Mouse (Mus musculus): ENCODE data around the gene Sema4a. TPM values are rescaled to one million over a fixed set of nuclear protein-coding genes. Genes with fewer than 3 reads are reported as not detected.

Sema4a gene
- polyA plus RNA-seq, 1 experiment from 2014 or later: 21.5 TPM

GRCm38 (mm10) chr3:88455588-88456264, 5.3 kb downstream of the Sema4a start:
- ATAC-seq (ENCODE audit: low read depth): no peak
- Histone ChIP-seq H3K36me3 (ENCODE audit: control insufficient read depth, insufficient read depth, low read length) (peaks cover 10% of the 10 kb centered on the region; the same call in 1 of the 2 replicates), H3K27me3 (ENCODE audit: control insufficient read depth, insufficient read depth, low read length) (no peaks in the 10 kb centered on the region), H3K4me3 (ENCODE audit: low read depth, low read length) (no peak overlapping the region), H3K4me1 (ENCODE audit: control insufficient read depth, insufficient read depth, low read length) (peaks cover 28% of the 10 kb centered on the region), H3K27ac (ENCODE audit: low read depth, low read length) (no peak overlapping the region), H3K9ac (replicated peaks; ENCODE audit: low read depth, low read length) (no peak overlapping the region), H3K4me2 (ENCODE audit: low read depth, low read length) (no peak overlapping the region), H3K9me3 (ENCODE audit: control insufficient read depth, low read length) (no peaks in the 10 kb centered on the region)
- whole genome bisulfite sequencing: 80% methylated on average over 18 of the region's 18 CpGs

DNA sequence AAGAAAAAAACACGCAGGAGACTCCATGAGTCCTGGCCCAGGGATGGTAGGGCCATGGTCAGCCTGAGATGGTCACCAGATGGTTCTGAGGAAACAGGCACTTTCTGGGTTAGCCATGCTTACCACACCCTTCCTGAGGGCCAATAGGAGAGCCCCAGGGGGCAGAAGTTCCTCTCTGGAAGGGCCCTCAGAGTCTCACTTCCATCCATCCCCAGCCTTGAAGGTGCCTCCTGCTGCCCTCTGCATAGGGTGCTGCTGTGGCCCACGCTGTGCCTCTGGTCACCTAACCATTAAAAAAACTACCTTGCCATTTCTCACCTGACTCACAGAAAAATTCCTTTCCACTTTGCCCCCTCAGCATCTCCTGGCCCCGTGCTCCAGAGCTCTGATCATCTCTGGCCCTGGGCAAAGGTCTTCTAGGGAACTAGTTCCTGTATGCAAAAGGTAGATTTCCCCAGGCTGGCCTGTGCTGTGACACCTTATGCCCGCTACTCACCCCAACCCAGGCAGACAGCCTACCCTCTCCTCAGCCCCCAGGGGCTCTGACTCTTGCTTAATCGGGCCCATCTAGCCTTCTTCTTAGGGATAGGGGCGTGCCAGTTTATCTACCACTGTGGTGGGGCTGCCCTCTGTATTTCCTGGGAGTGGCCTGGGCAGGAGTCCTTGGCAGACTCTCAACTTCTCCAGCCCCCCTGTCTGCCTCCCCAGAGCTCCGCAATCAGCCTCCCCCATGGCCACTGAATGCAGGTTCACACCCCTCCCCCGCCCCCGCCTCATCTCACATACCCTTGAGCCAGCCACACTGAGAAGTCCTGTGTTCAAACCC, 6.0 kb downstream of the Sema4a start:
- H3K27ac ChIP-seq (ENCODE audit: low read depth, low read length): no peak overlapping the region
- no peak overlapping the region for H3K4me2 ChIP-seq (ENCODE audit: low read depth, low read length)
- no peaks in the 10 kb centered on the region for H3K9me3 ChIP-seq (ENCODE audit: control insufficient read depth, low read length)
- WGBS: 58% methylated on average over 9 of the region's 9 CpGs
- peaks cover 28% of the 10 kb centered on the region for H3K4me1 ChIP-seq (ENCODE audit: control insufficient read depth, insufficient read depth, low read length)
- H3K27me3 ChIP-seq (ENCODE audit: control insufficient read depth, insufficient read depth, low read length): no peaks in the 10 kb centered on the region
- H3K9ac ChIP-seq (replicated peaks; ENCODE audit: low read depth, low read length): no peak overlapping the region
- ATAC-seq (ENCODE audit: low read depth): no peak
- H3K36me3 ChIP-seq (ENCODE audit: control insufficient read depth, insufficient read depth, low read length): peaks cover 10% of the 10 kb centered on the region; the same call in 1 of the 2 replicates
- H3K4me3 ChIP-seq (ENCODE audit: low read depth, low read length): no peak overlapping the region

GRCm38 (mm10) chr3:88453986-88454385, 7.0 kb downstream of the Sema4a start:
- Histone ChIP-seq H3K9me3 (ENCODE audit: control insufficient read depth, low read length) (no peaks in the 10 kb centered on the region), H3K4me1 (ENCODE audit: control insufficient read depth, insufficient read depth, low read length) (peaks cover 25% of the 10 kb centered on the region), H3K4me3 (ENCODE audit: low read depth, low read length) (no peak overlapping the region), H3K27me3 (ENCODE audit: control insufficient read depth, insufficient read depth, low read length) (no peaks in the 10 kb centered on the region), H3K9ac (replicated peaks; ENCODE audit: low read depth, low read length) (no peak overlapping the region), H3K36me3 (ENCODE audit: control insufficient read depth, insufficient read depth, low read length) (peaks cover 10% of the 10 kb centered on the region; the same call in 1 of the 2 replicates), H3K4me2 (ENCODE audit: low read depth, low read length) (no peak overlapping the region), H3K27ac (ENCODE audit: low read depth, low read length) (no peak overlapping the region)
- no peak for ATAC-seq (ENCODE audit: low read depth)
- 82% methylated on average over 8 of the region's 8 CpGs for WGBS

- Histone ChIP-seq H3K4me3 (ENCODE audit: low read depth, low read length) (no peak overlapping the region), H3K9ac (replicated peaks; ENCODE audit: low read depth, low read length) (no peak overlapping the region), H3K27ac (ENCODE audit: low read depth, low read length) (no peak overlapping the region), H3K36me3 (ENCODE audit: control insufficient read depth, insufficient read depth, low read length) (peaks cover 10% of the 10 kb centered on the region; the same call in 1 of the 2 replicates), H3K4me2 (ENCODE audit: low read depth, low read length) (no peak overlapping the region), H3K9me3 (ENCODE audit: control insufficient read depth, low read length) (no peaks in the 10 kb centered on the region), H3K27me3 (ENCODE audit: control insufficient read depth, insufficient read depth, low read length) (no peaks in the 10 kb centered on the region), H3K4me1 (ENCODE audit: control insufficient read depth, insufficient read depth, low read length) (peaks cover 24% of the 10 kb centered on the region)
- ATAC-seq (ENCODE audit: low read depth): no peak
- 52% methylated on average over 8 of the region's 8 CpGs for WGBS
These were observed 7.6 kb downstream of the Sema4a start for GRCm38 (mm10) chr3:88453369-88453768.

DNA sequence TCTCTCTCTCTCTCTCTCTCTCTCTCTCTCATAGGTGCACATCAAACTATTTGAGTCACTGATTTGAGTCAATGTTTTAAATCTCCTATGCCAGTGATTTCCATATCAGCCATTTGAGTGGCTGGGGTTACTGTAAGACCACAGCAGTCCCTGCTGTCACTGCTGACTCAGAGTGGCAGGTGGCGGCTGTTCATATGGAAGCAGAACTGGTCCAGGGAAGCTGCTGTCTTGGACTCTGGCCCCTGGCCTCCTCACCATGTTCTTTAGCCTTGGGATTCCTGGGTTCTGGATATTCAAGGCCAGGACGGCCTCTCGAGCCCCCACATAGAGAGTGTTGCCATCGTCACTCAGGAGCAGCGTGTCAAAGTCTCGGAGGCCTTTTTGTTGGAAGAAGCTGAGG, 8.3 kb downstream of the Sema4a start:
- no peaks in the 10 kb centered on the region for H3K9me3 ChIP-seq (ENCODE audit: control insufficient read depth, low read length)
- no peak overlapping the region for H3K4me2 ChIP-seq (ENCODE audit: low read depth, low read length)
- no peak overlapping the region for H3K4me3 ChIP-seq (ENCODE audit: low read depth, low read length)
- H3K36me3 ChIP-seq (ENCODE audit: control insufficient read depth, insufficient read depth, low read length): peaks cover 14% of the 10 kb centered on the region; the same call in 1 of the 2 replicates
- H3K9ac ChIP-seq (replicated peaks; ENCODE audit: low read depth, low read length): no peak overlapping the region
- no peak overlapping the region for H3K27ac ChIP-seq (ENCODE audit: low read depth, low read length)
- ATAC-seq (ENCODE audit: low read depth): no peak
- 69% methylated on average over 6 of the region's 6 CpGs for WGBS
- H3K4me1 ChIP-seq (ENCODE audit: control insufficient read depth, insufficient read depth, low read length): peaks cover 17% of the 10 kb centered on the region
- no peaks in the 10 kb centered on the region for H3K27me3 ChIP-seq (ENCODE audit: control insufficient read depth, insufficient read depth, low read length)

DNA sequence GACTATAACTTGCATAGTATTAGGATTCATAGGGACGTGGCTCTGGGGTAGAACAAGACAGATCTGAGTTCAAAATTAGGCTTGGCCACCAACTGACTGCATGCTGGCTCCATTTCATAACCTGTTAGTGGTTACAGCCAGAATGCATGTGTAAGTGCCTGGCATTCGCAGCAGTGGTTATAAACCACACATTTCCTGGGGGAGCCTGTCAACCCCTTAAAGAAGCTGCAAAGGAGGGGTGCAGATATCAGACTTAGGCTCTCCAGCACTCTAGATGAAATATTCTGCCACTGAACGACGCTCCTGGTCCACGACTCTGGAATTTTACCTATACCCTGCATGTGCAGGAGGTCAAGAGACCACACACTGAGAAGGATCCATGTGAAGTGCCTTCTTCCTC, 8.7 kb downstream of the Sema4a start:
- no peak overlapping the region for H3K4me2 ChIP-seq (ENCODE audit: low read depth, low read length)
- WGBS: 73% methylated on average over 5 of the region's 5 CpGs

DNA sequence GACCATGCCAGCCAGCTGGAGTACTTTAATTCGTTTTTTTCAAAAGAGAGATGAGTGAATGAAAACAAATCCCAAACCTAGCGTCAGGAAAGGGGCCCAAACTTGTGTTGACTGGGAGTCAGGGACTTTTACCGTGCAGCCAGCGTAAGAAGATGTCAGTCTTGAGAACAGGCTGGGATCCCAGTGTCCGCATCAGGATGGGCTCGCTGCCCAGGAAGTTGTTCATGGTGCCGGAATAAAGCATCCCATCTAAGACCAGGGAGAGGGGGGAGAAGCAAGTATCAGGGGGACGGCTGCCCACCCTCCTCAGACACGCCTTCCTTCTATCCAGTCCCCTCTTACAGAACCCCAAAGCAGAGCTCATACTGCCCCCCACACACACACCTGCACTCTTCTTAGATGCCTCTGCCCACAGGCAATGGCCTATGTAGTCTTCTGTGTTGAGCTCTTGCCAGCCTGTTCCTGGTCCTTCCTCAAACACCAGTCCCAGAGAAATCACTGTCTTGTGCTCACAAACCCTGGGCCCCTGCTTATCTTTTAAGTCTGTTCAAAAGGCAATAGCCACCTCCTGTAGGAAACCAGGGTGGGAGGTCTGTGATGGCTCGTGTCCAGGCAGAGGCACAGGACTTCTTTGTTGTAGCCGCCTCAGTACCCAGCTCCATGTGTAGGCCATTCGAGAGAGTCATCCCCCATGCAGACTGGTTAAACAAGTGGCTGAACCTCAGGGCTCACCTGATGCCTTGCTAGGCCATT, 10.4 kb downstream of the Sema4a start:
- no peak for ATAC-seq (ENCODE audit: low read depth)

More for the DNA sequence above, 8.7 kb downstream of the Sema4a start:
- H3K4me1 ChIP-seq (ENCODE audit: control insufficient read depth, insufficient read depth, low read length): peaks cover 13% of the 10 kb centered on the region
- H3K9ac ChIP-seq (replicated peaks; ENCODE audit: low read depth, low read length): no peak overlapping the region
- H3K27ac ChIP-seq (ENCODE audit: low read depth, low read length): no peak overlapping the region
- H3K4me3 ChIP-seq (ENCODE audit: low read depth, low read length): no peak overlapping the region
- H3K27me3 ChIP-seq (ENCODE audit: control insufficient read depth, insufficient read depth, low read length): no peaks in the 10 kb centered on the region
- H3K36me3 ChIP-seq (ENCODE audit: control insufficient read depth, insufficient read depth, low read length): peaks cover 14% of the 10 kb centered on the region; the same call in 1 of the 2 replicates
- no peaks in the 10 kb centered on the region for H3K9me3 ChIP-seq (ENCODE audit: control insufficient read depth, low read length)
- ATAC-seq (ENCODE audit: low read depth): no peak

DNA sequence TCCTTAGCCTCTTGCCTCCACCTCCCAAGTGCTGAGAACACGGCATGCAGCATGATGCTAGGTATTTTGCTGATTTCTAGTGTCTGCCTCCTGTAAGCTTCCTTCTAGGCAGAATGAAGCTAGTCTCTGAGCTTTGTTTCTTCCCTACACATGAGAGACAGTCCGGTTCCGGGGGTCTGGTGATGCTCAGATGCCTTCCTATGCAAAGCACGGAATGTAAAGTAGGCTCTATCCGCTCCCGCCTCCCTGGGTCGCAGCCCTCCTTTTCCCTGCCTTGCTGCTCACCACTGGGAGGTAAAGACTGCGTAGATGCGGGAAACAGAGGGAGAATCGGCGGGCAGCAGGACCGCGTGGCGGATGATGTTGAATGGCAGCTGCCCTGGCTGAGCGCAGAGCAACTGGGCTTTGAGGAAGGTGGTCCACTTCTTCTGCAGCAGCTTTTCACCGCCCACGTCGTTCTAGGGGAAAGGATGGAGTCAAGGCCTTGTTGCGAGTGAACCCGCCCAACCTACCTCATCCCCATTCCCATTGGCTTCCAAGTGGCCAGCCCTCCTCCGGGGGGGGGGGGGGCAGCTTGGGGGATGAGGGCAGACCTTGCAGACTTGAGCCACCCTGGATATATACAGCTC, 11.5 kb downstream of the Sema4a start:
- Histone ChIP-seq H3K9me3 (ENCODE audit: control insufficient read depth, low read length) (no peaks in the 10 kb centered on the region), H3K9ac (replicated peaks; ENCODE audit: low read depth, low read length) (no peak overlapping the region), H3K27ac (ENCODE audit: low read depth, low read length) (no peak overlapping the region), H3K36me3 (ENCODE audit: control insufficient read depth, insufficient read depth, low read length) (peaks cover 19% of the 10 kb centered on the region), H3K4me1 (ENCODE audit: control insufficient read depth, insufficient read depth, low read length) (no peaks in the 10 kb centered on the region), H3K4me3 (ENCODE audit: low read depth, low read length) (no peak overlapping the region), H3K4me2 (ENCODE audit: low read depth, low read length) (0 out of 2 replicates have a peak overlapping the region, but pooled peaks have one; percentile 22), H3K27me3 (ENCODE audit: control insufficient read depth, insufficient read depth, low read length) (no peaks in the 10 kb centered on the region)
- WGBS: 6% methylated on average over 21 of the region's 21 CpGs
- no peak for ATAC-seq (ENCODE audit: low read depth)

More for the DNA sequence above, 10.4 kb downstream of the Sema4a start:
- Histone ChIP-seq H3K27ac (ENCODE audit: low read depth, low read length) (no peak overlapping the region), H3K36me3 (ENCODE audit: control insufficient read depth, insufficient read depth, low read length) (peaks cover 15% of the 10 kb centered on the region), H3K9me3 (ENCODE audit: control insufficient read depth, low read length) (no peaks in the 10 kb centered on the region), H3K9ac (replicated peaks; ENCODE audit: low read depth, low read length) (no peak overlapping the region), H3K27me3 (ENCODE audit: control insufficient read depth, insufficient read depth, low read length) (no peaks in the 10 kb centered on the region), H3K4me2 (ENCODE audit: low read depth, low read length) (no peak overlapping the region), H3K4me1 (ENCODE audit: control insufficient read depth, insufficient read depth, low read length) (0 out of 2 replicates have a peak, but pooled peaks cover 3% of the 10 kb centered on the region), H3K4me3 (ENCODE audit: low read depth, low read length) (no peak overlapping the region)
- WGBS: 74% methylated on average over 12 of the region's 12 CpGs

Measured in neural tube, embryonic 14.5 days (tissue).